Mouse (Mus musculus) bone marrow macrophage, adult 2 months (primary cell): Measurements from ENCODE around the gene Rab27a.

ENCODE experiments used
- CTCF ChIP-seq: IDR thresholded peaks from 2 replicates; pipeline ENCODE4 v1.5.1; 2012; ENCODE audit warnings: low read depth, mild to moderate bottlenecking, low read length, moderate library complexity
- POLR2A ChIP-seq: IDR thresholded peaks from 2 replicates; pipeline ENCODE4 v1.6.1; 2012; ENCODE audit warnings: mild to moderate bottlenecking, low read depth, low read length, borderline replicate concordance

DNA sequence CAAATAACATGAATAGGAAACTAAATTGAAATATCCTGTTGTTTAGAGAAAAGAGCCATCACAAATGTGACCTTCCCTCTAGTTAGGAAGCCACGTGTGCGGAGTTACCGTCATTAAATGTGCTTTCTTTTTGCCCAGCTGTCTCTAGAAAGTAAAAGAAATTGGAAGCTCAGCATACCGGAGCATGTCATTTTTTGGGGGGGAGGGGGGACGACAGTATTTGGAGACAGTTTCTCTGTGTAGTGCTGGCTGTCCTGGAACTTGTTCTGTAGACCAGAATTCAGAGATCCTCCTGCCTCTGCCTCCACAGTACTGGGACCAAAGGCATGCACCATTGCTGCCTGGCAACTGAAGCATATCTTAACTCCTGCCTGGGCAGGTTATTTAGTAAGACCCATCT lies 56.9 kb downstream of the Rab27a start, which contains the start of gene Khdc3:
- TF ChIP-seq CTCF, result no peak
- no peak for TF ChIP-seq POLR2A
